Mouse (Mus musculus): ENCODE measurements around the gene Cfi. TPM values are rescaled to one million over a fixed set of nuclear protein-coding genes. Genes with fewer than 3 reads are reported as not detected.

Cfi gene
- polyA plus RNA-seq, 1 experiment from 2014 or later, result 54.6 TPM

DNA sequence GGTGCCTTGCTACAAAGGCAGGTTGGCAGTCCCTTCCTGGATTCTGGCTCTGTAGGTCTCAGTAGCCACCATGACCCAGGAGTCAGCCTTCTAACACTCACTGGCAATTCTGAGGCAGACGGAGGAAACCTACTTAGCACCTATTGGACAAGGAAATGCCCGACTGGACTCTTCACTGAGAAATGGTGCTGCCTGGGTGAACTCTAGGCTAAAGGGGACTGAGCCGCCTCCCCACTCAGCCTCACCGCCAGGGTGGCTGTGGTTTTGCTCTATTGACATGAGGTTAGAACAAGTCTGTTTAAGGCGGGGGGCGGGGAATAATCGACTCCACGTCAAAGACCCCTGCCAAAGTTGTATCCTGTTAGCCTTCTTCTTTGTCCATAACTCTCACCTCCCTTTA is 68.2 kb downstream of the Cfi start:
- no peak for TF ChIP-seq CTCF (IDR thresholded peaks at IDR 0.05; ENCODE audit: low read depth)
- no peak overlapping the region for H3K27ac ChIP-seq (ENCODE audit: low read depth, low read length)
- no peaks in the 10 kb centered on the region for H3K9me3 ChIP-seq (ENCODE audit: control insufficient read depth)
- H3K36me3 ChIP-seq (ENCODE audit: control insufficient read depth, insufficient read depth), result peaks cover 16% of the 10 kb centered on the region; the same call in 1 of the 2 replicates
- H3K9ac ChIP-seq (ENCODE audit: low read depth, low read length), result no peak overlapping the region
- no peak for ATAC-seq
- H3K4me1 ChIP-seq (replicated peaks; ENCODE audit: control insufficient read depth, insufficient read depth, low read length), result peaks cover 10% of the 10 kb centered on the region
- 65% methylated on average over 8 of the region's 8 CpGs for WGBS
- H3K27me3 ChIP-seq (replicated peaks; ENCODE audit: control insufficient read depth, insufficient read depth, low read length), result no peaks in the 10 kb centered on the region
- peak overlapping the region; percentile 81 for H3K4me2 ChIP-seq (replicated peaks; ENCODE audit: low read depth)
- H3K4me3 ChIP-seq (ENCODE audit: low read depth, low read length), result no peak overlapping the region

DNA sequence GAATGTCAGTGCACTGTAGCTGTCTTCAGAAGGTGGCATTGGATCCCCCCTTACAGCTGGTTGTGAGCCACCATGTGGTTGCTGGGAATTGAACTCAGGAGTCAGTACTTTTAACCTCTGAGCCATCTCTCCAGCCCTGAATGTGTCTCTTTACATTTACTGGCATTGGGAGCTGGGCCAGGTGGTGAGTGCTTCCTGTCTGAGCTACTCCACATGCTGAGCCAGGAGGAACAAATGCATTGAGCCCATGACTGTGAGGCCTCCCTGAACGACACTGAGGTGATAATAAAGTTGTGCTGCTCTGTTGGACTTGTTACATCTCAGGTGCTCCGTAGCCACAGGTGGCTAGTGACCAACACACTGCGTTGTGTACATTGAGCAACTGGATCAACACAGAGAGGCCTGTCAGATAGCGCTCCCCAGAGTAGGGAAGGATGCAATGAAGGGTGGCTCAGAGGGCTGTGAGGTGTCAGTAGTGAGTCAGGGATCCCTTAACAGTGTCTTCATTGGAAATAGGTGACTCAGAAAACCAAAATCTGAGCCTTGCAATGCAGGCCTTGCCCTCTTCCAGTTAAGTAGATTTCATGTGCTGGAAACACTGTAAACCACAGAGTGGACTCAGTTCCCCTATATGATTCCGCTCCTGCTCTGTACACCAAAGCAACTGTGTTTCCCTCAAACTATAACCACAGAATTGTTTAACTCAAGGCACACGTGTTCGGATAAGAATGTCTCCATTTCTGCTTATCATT is 68.9 kb downstream of the Cfi start:
- Histone ChIP-seq H3K36me3 (ENCODE audit: control insufficient read depth, insufficient read depth) (peaks cover 22% of the 10 kb centered on the region), H3K9ac (ENCODE audit: low read depth, low read length) (no peak overlapping the region), H3K27me3 (replicated peaks; ENCODE audit: control insufficient read depth, insufficient read depth, low read length) (no peaks in the 10 kb centered on the region), H3K4me3 (ENCODE audit: low read depth, low read length) (no peak overlapping the region), H3K9me3 (ENCODE audit: control insufficient read depth) (no peaks in the 10 kb centered on the region), H3K4me1 (replicated peaks; ENCODE audit: control insufficient read depth, insufficient read depth, low read length) (peaks cover 10% of the 10 kb centered on the region), H3K4me2 (replicated peaks; ENCODE audit: low read depth) (no peak overlapping the region; the same call in 1 of the 2 replicates), H3K27ac (ENCODE audit: low read depth, low read length) (no peak overlapping the region)
- TF ChIP-seq CTCF (IDR thresholded peaks at IDR 0.05; ENCODE audit: low read depth), result no peak
- no peak for ATAC-seq
- WGBS, result 65% methylated on average over 7 of the region's 7 CpGs

DNA sequence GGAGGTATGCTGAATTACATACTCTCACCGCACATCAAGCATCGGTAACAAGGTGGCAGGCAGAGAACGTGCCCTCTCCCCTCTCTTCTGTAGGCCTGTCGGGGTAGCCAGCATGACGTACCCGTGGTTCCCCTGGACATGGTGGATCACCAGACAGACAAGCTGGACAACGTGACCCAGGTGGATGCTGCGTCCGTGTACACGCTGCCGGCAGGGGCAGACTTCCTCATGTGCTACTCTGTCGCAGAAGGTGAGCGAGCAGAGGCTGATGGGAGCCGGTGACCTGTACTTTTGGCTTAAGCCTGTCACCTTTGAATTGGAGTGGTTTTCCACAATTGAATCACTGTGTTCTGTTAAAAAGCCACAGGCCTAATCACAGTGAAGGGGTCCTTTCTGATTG is 76.3 kb downstream of the Cfi start:
- no peak overlapping the region for H3K9ac ChIP-seq (ENCODE audit: low read depth, low read length)
- H3K27me3 ChIP-seq (replicated peaks; ENCODE audit: control insufficient read depth, insufficient read depth, low read length), result no peaks in the 10 kb centered on the region
- H3K36me3 ChIP-seq (ENCODE audit: control insufficient read depth, insufficient read depth), result peaks cover 59% of the 10 kb centered on the region
- H3K9me3 ChIP-seq (ENCODE audit: control insufficient read depth), result no peaks in the 10 kb centered on the region
- H3K4me1 ChIP-seq (replicated peaks; ENCODE audit: control insufficient read depth, insufficient read depth, low read length), result no peaks in the 10 kb centered on the region
- no peak for TF ChIP-seq CTCF (IDR thresholded peaks at IDR 0.05; ENCODE audit: low read depth)
- H3K27ac ChIP-seq (ENCODE audit: low read depth, low read length), result no peak overlapping the region
- no peak overlapping the region for H3K4me2 ChIP-seq (replicated peaks; ENCODE audit: low read depth)
- H3K4me3 ChIP-seq (ENCODE audit: low read depth, low read length), result no peak overlapping the region
- WGBS, result 92% methylated on average over 14 of the region's 14 CpGs
- no peak for ATAC-seq

DNA sequence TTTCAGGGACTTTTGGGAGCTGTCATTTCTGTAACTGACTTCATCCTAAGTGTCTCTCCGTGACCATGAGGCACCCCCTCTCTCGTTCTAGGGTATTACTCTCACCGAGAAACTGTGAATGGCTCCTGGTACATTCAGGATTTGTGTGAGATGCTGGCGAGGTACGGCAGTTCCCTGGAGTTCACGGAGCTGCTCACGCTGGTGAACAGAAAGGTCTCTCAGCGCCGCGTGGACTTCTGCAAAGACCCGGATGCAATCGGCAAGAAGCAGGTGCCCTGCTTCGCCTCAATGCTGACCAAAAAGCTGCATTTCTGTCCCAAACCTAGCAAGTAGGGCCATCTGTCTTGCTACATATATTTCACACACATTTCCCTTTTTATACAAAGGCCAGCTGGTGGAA is 77.6 kb downstream of the Cfi start:
- Histone ChIP-seq H3K4me2 (replicated peaks; ENCODE audit: low read depth) (no peak overlapping the region), H3K36me3 (ENCODE audit: control insufficient read depth, insufficient read depth) (peaks cover 58% of the 10 kb centered on the region), H3K4me1 (replicated peaks; ENCODE audit: control insufficient read depth, insufficient read depth, low read length) (no peaks in the 10 kb centered on the region), H3K9me3 (ENCODE audit: control insufficient read depth) (no peaks in the 10 kb centered on the region), H3K27me3 (replicated peaks; ENCODE audit: control insufficient read depth, insufficient read depth, low read length) (no peaks in the 10 kb centered on the region), H3K9ac (ENCODE audit: low read depth, low read length) (no peak overlapping the region), H3K27ac (ENCODE audit: low read depth, low read length) (no peak overlapping the region), H3K4me3 (ENCODE audit: low read depth, low read length) (no peak overlapping the region)
- WGBS, result 94% methylated on average over 13 of the region's 13 CpGs
- TF ChIP-seq CTCF (IDR thresholded peaks at IDR 0.05; ENCODE audit: low read depth), result no peak
- ATAC-seq, result no peak

DNA sequence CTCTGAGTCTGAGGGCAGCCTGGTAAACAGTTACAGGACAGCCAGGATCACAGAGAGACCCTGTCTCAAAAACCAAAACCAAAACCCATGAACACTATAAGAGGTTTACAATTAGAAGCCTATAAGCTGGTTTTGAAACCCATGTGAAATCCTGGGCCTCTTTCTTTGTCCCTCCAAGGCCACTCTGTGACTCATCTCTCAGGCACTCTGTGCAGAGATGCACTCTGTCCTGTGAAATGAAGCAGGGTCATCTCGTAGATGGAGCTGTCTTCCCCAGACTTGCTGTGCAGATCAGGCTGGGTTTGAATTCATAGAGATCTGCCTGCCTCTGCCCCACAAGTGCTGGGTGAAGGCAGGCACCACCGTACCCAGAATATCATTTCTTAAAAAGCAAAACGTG is 81.7 kb downstream of the Cfi start:
- no peak for TF ChIP-seq CTCF (IDR thresholded peaks at IDR 0.05; ENCODE audit: low read depth)
- Histone ChIP-seq H3K4me2 (replicated peaks; ENCODE audit: low read depth) (no peak overlapping the region), H3K27me3 (replicated peaks; ENCODE audit: control insufficient read depth, insufficient read depth, low read length) (no peaks in the 10 kb centered on the region), H3K9ac (ENCODE audit: low read depth, low read length) (no peak overlapping the region), H3K9me3 (ENCODE audit: control insufficient read depth) (no peaks in the 10 kb centered on the region), H3K27ac (ENCODE audit: low read depth, low read length) (no peak overlapping the region), H3K36me3 (ENCODE audit: control insufficient read depth, insufficient read depth) (peaks cover 24% of the 10 kb centered on the region), H3K4me1 (replicated peaks; ENCODE audit: control insufficient read depth, insufficient read depth, low read length) (no peaks in the 10 kb centered on the region), H3K4me3 (ENCODE audit: low read depth, low read length) (no peak overlapping the region)
- ATAC-seq, result no peak
- WGBS, result 71% methylated on average over 3 of the region's 3 CpGs

DNA sequence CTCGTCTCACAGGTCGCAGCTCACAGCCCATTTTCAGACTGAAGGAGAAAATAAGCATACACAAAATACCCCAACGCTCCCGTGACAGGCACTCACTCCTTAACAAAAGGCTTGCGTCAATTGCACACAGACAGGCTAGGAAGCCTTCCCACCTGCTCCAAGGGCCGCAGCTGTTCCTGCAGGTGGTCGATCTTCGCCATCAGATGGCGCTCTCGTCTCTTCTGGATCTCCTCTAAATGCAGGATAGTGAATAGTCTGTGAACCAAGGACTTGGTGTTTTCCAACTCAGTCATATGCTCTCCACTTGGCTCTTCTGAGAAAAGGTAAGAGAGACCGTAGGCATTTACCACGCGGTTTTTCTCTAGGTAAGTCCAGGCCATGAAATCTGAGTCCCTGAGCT is 82.8 kb downstream of the Cfi start:
- H3K4me1 ChIP-seq (replicated peaks; ENCODE audit: control insufficient read depth, insufficient read depth, low read length), result no peaks in the 10 kb centered on the region
- H3K4me3 ChIP-seq (ENCODE audit: low read depth, low read length), result no peak overlapping the region
- H3K9ac ChIP-seq (ENCODE audit: low read depth, low read length), result no peak overlapping the region
- TF ChIP-seq CTCF (IDR thresholded peaks at IDR 0.05; ENCODE audit: low read depth), result peak; percentile 88
- no peak overlapping the region for H3K27ac ChIP-seq (ENCODE audit: low read depth, low read length)
- no peak overlapping the region for H3K4me2 ChIP-seq (replicated peaks; ENCODE audit: low read depth)
- ATAC-seq, result no peak
- 16% methylated on average over 13 of the region's 13 CpGs for WGBS
- H3K36me3 ChIP-seq (ENCODE audit: control insufficient read depth, insufficient read depth), result peaks cover 15% of the 10 kb centered on the region
- no peaks in the 10 kb centered on the region for H3K9me3 ChIP-seq (ENCODE audit: control insufficient read depth)
- H3K27me3 ChIP-seq (replicated peaks; ENCODE audit: control insufficient read depth, insufficient read depth, low read length), result no peaks in the 10 kb centered on the region

Measured in intestine, postnatal 0 days (tissue).